Mouse (Mus musculus) brain, embryonic 14.5 days (tissue): ENCODE measurements at regions not wholly inside any gene's neighbourhood (a gene's known extent, or its start where the extent isn't known, plus 50 kb on each side); places are given as distances from the start of the nearest gene placed in this dataset.

Experiments
- DNase-seq: peaks from one replicate; pipeline ENCODE4 v3.0.0-alpha.2; 2011; ENCODE audit warnings: low read depth
- CTCF ChIP-seq: fragments of 200-500 bp; IDR thresholded peaks from 2 replicates; pipeline ENCODE4 v1.5.1; 2012; ENCODE audit warnings: inconsistent platforms, mild to moderate bottlenecking, moderate library complexity, borderline replicate concordance; ENCODE audit not compliant: insufficient read depth, insufficient read length; ENCODE audit errors: extremely low read depth
- POLR2A ChIP-seq: fragments of 200-500 bp; IDR thresholded peaks from 2 replicates; pipeline ENCODE4 v1.6.1; 2012; ENCODE audit warnings: mild to moderate bottlenecking, inconsistent platforms, borderline replicate concordance; ENCODE audit not compliant: poor library complexity, insufficient read depth, insufficient read length, severe bottlenecking; ENCODE audit errors: extremely low read depth

- no peak for TF ChIP-seq POLR2A
- no peak for TF ChIP-seq CTCF
- no peak for DNase-seq
Measured at GRCm38 (mm10) chr14:71432364-71432763, 832.7 kb upstream of the Fam160b2 start.
